Comparison of ENCODE assay signal across 7 mouse cellular contexts in genomic region chr11:72411093-72411921, GRCm38 (mm10). TPM values are rescaled to one million over a fixed set of nuclear protein-coding genes. Genes with fewer than 3 reads are reported as not detected.
DNase-seq lines count a peak whose midpoint lies in the region; ATAC-seq and TF ChIP-seq lines count a peak whose summit lies in the region.

Gene Smtnl2 (minus strand): TSS chr11:72411713.

- intact Hi-C loops in heart, adult 2 months (cut with DNase I) = loop anchor here (2.0 kb wide), 2 partner anchors 15 to 17 kb away; no protein-coding TSS in a partner anchor

- under 1% methylated on average over 73 of the region's 86 CpGs for WGBS in embryonic facial prominence, embryonic 11.5 days
- under 1% methylated on average over 84 of the region's 86 CpGs for WGBS in heart, adult 2 months
- under 1% methylated on average over 86 of the region's 86 CpGs for WGBS in liver, adult 2 months
- under 1% methylated on average over 72 of the region's 86 CpGs for WGBS in midbrain, postnatal 0 days
- WGBS in stomach, embryonic 14.5 days = under 1% methylated on average over 83 of the region's 86 CpGs

- TF ChIP-seq POLR2A in heart, adult 2 months (IDR thresholded peaks at IDR 0.05; ENCODE audit: insufficient read depth, low read depth, low read length) = peak; percentile 85
- 0 out of 2 replicates have a peak, but pooled peaks have one; percentile 25 for TF ChIP-seq POLR2A in liver, adult 2 months (IDR thresholded peaks at IDR 0.05; ENCODE audit: extremely low read depth, insufficient read depth, low read length)

- peak; percentile 95 for DNase-seq in adrenal gland, adult 2 months
- peak; percentile 87 for DNase-seq in embryonic facial prominence, embryonic 11.5 days (ENCODE audit: low spot score)
- peak; percentile 94 to 95 for DNase-seq in heart, adult 2 months
- DNase-seq in kidney, adult 18-20 months = peak; percentile 92
- peak; percentile 66 for DNase-seq in liver, adult 2 months (ENCODE audit: extremely low read depth, low read depth, low spot score)
- peak; percentile 72 for DNase-seq in midbrain, postnatal 0 days (ENCODE audit: low spot score)

- TF ChIP-seq CTCF in heart, adult 2 months (IDR thresholded peaks at IDR 0.05) = peak; percentile 72
- peak; percentile 57 for TF ChIP-seq CTCF in liver, adult 2 months (IDR thresholded peaks at IDR 0.05; ENCODE audit: low read depth, low read length)
- TF ChIP-seq CTCF in midbrain, postnatal 0 days (IDR thresholded peaks at IDR 0.05) = peak; percentile 68; the same call in 1 of the 2 replicates

- 0 out of 2 replicates have a peak, but pooled peaks cover 2% of the 10 kb centered on the region for H3K4me1 ChIP-seq in embryonic facial prominence, embryonic 11.5 days (ENCODE audit: control insufficient read depth, insufficient read depth, low read length)
- peaks cover 29% of the 10 kb centered on the region for H3K4me1 ChIP-seq in heart, adult 2 months (ENCODE audit: control insufficient read depth, insufficient read depth, low read length)
- H3K4me1 ChIP-seq in liver, adult 2 months (ENCODE audit: control insufficient read depth, insufficient read depth, low read length) = peaks cover 4% of the 10 kb centered on the region; the same call in 1 of the 2 replicates
- H3K4me1 ChIP-seq in midbrain, postnatal 0 days (ENCODE audit: insufficient read depth, low read length) = peaks cover 3% of the 10 kb centered on the region; the same call in 1 of the 2 replicates
- H3K4me1 ChIP-seq in stomach, embryonic 14.5 days (ENCODE audit: control insufficient read depth, insufficient read depth, low read length) = peaks cover 26% of the 10 kb centered on the region

- H3K4me3 ChIP-seq in embryonic facial prominence, embryonic 11.5 days (ENCODE audit: low read depth, low read length) = peak within 1 kb of the TSS; percentile 64
- H3K4me3 ChIP-seq in heart, adult 2 months = peak within 1 kb of the TSS; percentile 94
- peak within 1 kb of the TSS; percentile 64 for H3K4me3 ChIP-seq in liver, adult 2 months (ENCODE audit: insufficient read depth, low read depth, low read length)
- peak within 1 kb of the TSS; percentile 65 for H3K4me3 ChIP-seq in midbrain, postnatal 0 days (ENCODE audit: low read depth, low read length)
- peak within 1 kb of the TSS; percentile 71 for H3K4me3 ChIP-seq in stomach, embryonic 14.5 days (ENCODE audit: low read depth, low read length)

- TF ChIP-seq EP300 in heart, adult 2 months (IDR thresholded peaks at IDR 0.05; ENCODE audit: insufficient read depth, low read depth, low read length) = 0 out of 2 replicates have a peak, but pooled peaks have one; percentile 3

- no peaks in the 10 kb centered on the region; the same call in 1 of the 2 replicates for H3K79me2 ChIP-seq in heart, adult 2 months (replicated peaks; ENCODE audit: control insufficient read depth, insufficient read depth, low read length)
- no peaks in the 10 kb centered on the region for H3K79me2 ChIP-seq in liver, adult 2 months (ENCODE audit: control insufficient read depth, insufficient read depth, low read length)

- H3K9me3 ChIP-seq in embryonic facial prominence, embryonic 11.5 days (replicated peaks; ENCODE audit: control insufficient read depth, low read length) = no peaks in the 10 kb centered on the region
- H3K9me3 ChIP-seq in midbrain, postnatal 0 days (ENCODE audit: low read length) = no peaks in the 10 kb centered on the region
- no peaks in the 10 kb centered on the region for H3K9me3 ChIP-seq in stomach, embryonic 14.5 days (ENCODE audit: control insufficient read depth, low read depth, low read length)

- H3K4me2 ChIP-seq in embryonic facial prominence, embryonic 11.5 days (ENCODE audit: low read depth, low read length) = peak within 1 kb of the TSS; percentile 95
- peak within 1 kb of the TSS; percentile 94 for H3K4me2 ChIP-seq in midbrain, postnatal 0 days (ENCODE audit: low read depth, low read length, poor library complexity, severe bottlenecking)
- peak within 1 kb of the TSS; percentile 89 for H3K4me2 ChIP-seq in stomach, embryonic 14.5 days (replicated peaks; ENCODE audit: low read depth, low read length)

- no peak within 1 kb of the TSS for H3K27ac ChIP-seq in embryonic facial prominence, embryonic 11.5 days (replicated peaks; ENCODE audit: low read depth, low read length)
- peak within 1 kb of the TSS; percentile 80 for H3K27ac ChIP-seq in heart, adult 2 months
- no peak within 1 kb of the TSS for H3K27ac ChIP-seq in liver, adult 2 months (replicated peaks; ENCODE audit: insufficient read depth, low read depth, low read length)
- H3K27ac ChIP-seq in midbrain, postnatal 0 days (ENCODE audit: low read depth, low read length) = peak within 1 kb of the TSS; percentile 55
- peak within 1 kb of the TSS; percentile 78; the same call in 1 of the 2 replicates for H3K27ac ChIP-seq in stomach, embryonic 14.5 days (ENCODE audit: low read length)

- H3K36me3 ChIP-seq in embryonic facial prominence, embryonic 11.5 days (replicated peaks; ENCODE audit: control insufficient read depth, insufficient read depth, low read depth, low read length) = no peaks in the 10 kb centered on the region
- H3K36me3 ChIP-seq in heart, adult 2 months (ENCODE audit: control insufficient read depth, insufficient read depth, low read length) = no peaks in the 10 kb centered on the region; the same call in none of the 2 replicates
- no peaks in the 10 kb centered on the region for H3K36me3 ChIP-seq in liver, adult 2 months (ENCODE audit: control insufficient read depth, insufficient read depth, low read length)
- H3K36me3 ChIP-seq in midbrain, postnatal 0 days (ENCODE audit: insufficient read depth, low read length) = no peaks in the 10 kb centered on the region
- H3K36me3 ChIP-seq in stomach, embryonic 14.5 days (ENCODE audit: control insufficient read depth, insufficient read depth, low read length) = no peaks in the 10 kb centered on the region

- ATAC-seq in embryonic facial prominence, embryonic 11.5 days (replicated peaks; ENCODE audit: insufficient number of reproducible peaks, low FRiP score, low TSS enrichment, low read depth) = peak; percentile 85
- peak; percentile 76 for ATAC-seq in midbrain, postnatal 0 days (ENCODE audit: low FRiP score)
- peak; percentile 94 for ATAC-seq in stomach, embryonic 14.5 days (ENCODE audit: insufficient number of reproducible peaks, insufficient read depth, low FRiP score, low read depth)

- no peaks in the 10 kb centered on the region for H3K27me3 ChIP-seq in embryonic facial prominence, embryonic 11.5 days (ENCODE audit: control insufficient read depth, insufficient read depth, low read length)
- H3K27me3 ChIP-seq in heart, adult 2 months (ENCODE audit: control insufficient read depth, insufficient read depth, low read length) = no peaks in the 10 kb centered on the region
- no peaks in the 10 kb centered on the region for H3K27me3 ChIP-seq in liver, adult 2 months (ENCODE audit: control insufficient read depth, insufficient read depth, low read length)
- no peaks in the 10 kb centered on the region; the same call in none of the 2 replicates for H3K27me3 ChIP-seq in midbrain, postnatal 0 days (ENCODE audit: insufficient read depth, low read length)
- H3K27me3 ChIP-seq in stomach, embryonic 14.5 days (ENCODE audit: control insufficient read depth, insufficient read depth, low read length) = no peaks in the 10 kb centered on the region

- H3K9ac ChIP-seq in embryonic facial prominence, embryonic 11.5 days (replicated peaks; ENCODE audit: low read length) = peak within 1 kb of the TSS; percentile 66
- H3K9ac ChIP-seq in heart, adult 2 months (ENCODE audit: low read depth, low read length) = peak within 1 kb of the TSS; percentile 94
- peak within 1 kb of the TSS; percentile 72 for H3K9ac ChIP-seq in liver, adult 2 months (ENCODE audit: low read depth, low read length)
- H3K9ac ChIP-seq in midbrain, postnatal 0 days (replicated peaks; ENCODE audit: low read length, poor library complexity, severe bottlenecking) = peak within 1 kb of the TSS; percentile 68
- peak within 1 kb of the TSS; percentile 81 for H3K9ac ChIP-seq in stomach, embryonic 14.5 days (replicated peaks; ENCODE audit: low read depth, low read length)

RNA-seq across cellular contexts. Expression of gene Smtnl2, which starts in this region (rescaled TPM):
- 1 to 10 TPM; 2.4 to 2.5 TPM for total RNA-seq in adrenal gland, adult 2 months (2021)
- 4.4 and 5.6 TPM in 2 replicates for polyA plus RNA-seq in adrenal gland, adult 2 months (2012; rRNA removed)
- polyA plus RNA-seq in embryonic facial prominence, embryonic 11.5 days (2014; fragmentation: Nextera tagmentation; extraction: Ambion mirVana) = 8.0 TPM in 2 replicates
- total RNA-seq in heart, adult 2 months (2021) = 10 to 100 TPM; 13.1 to 14.3 TPM
- polyA plus RNA-seq in heart, adult 2 months (2012; rRNA removed) = 12.7 and 18.9 TPM in 2 replicates
- total RNA-seq in liver, adult 2 months (2014; rRNA removed) = 0.47 and 0.55 TPM in 2 replicates
- 0.43 and 0.93 TPM in 2 replicates for polyA plus RNA-seq in liver, adult 2 months (2012; rRNA removed)
- 18.0 and 18.6 TPM in 2 replicates for total RNA-seq in midbrain, postnatal 0 days (2014; rRNA removed)
- polyA plus RNA-seq in midbrain, postnatal 0 days (2015; fragmentation: Nextera tagmentation; extraction: Ambion mirVana) = 11.0 and 13.3 TPM in 2 replicates
- polyA plus RNA-seq in stomach, embryonic 14.5 days (2014; fragmentation: Nextera tagmentation; extraction: Ambion mirVana) = 28.8 and 31.6 TPM in 2 replicates

Comparison
In these comparisons a context has a peak if more than half of its experiments do, and no peak if none do; other contexts are left out.
1. Peak in DNase-seq, H3K4me3 ChIP-seq and H3K9ac ChIP-seq in liver, adult 2 months; RNA of the gene not detected or under 1 TPM.
2. H3K27ac ChIP-seq: peak in heart, adult 2 months (single experiment), midbrain, postnatal 0 days (single experiment) and stomach, embryonic 14.5 days (single experiment); none in embryonic facial prominence, embryonic 11.5 days (single experiment) and liver, adult 2 months (single experiment).
3. Peak in every context shown above with its lines, with median percentiles within 50 percentile points of each other: DNase-seq, ATAC-seq, H3K4me2 ChIP-seq, H3K4me3 ChIP-seq, H3K9ac ChIP-seq and CTCF ChIP-seq.